Mouse (Mus musculus) megakaryocyte, embryonic 14.5 days (primary cell): ENCODE measurements around the gene Mgat4c. TPM values are rescaled to one million over a fixed set of nuclear protein-coding genes. Genes with fewer than 3 reads are reported as not detected.

Experiments
- H3K27me3 ChIP-seq: replicated peaks from 2 replicates; pipeline ENCODE3; 2012; ENCODE audit warnings: inconsistent platforms
- H3K36me3 ChIP-seq: replicated peaks from 2 replicates; pipeline ENCODE3; 2012; ENCODE audit warnings: low read length, inconsistent platforms, mixed read lengths
- H3K4me1 ChIP-seq: 2 replicates; pipeline ENCODE4 v1.6.1; 2012; ENCODE audit warnings: inconsistent platforms
- H3K4me3 ChIP-seq: replicated peaks from 2 replicates; pipeline ENCODE3; 2012; ENCODE audit warnings: moderate library complexity, mild to moderate bottlenecking, inconsistent platforms
- H3K9me3 ChIP-seq: 2 replicates; pipeline ENCODE4 v1.6.1; 2012; ENCODE audit warnings: inconsistent platforms
- FLI1 ChIP-seq: IDR thresholded peaks from 2 replicates; pipeline ENCODE4 v1.6.1; 2012; ENCODE audit warnings: low read length, inconsistent platforms, mixed read lengths
- GATA1 ChIP-seq: IDR thresholded peaks from 3 replicates; pipeline ENCODE4 v1.6.1; 2012; ENCODE audit warnings: mixed read lengths, low read length, inconsistent platforms, borderline replicate concordance
- polyA plus RNA-seq: library from polyadenylated mRNA; stranded (reverse); fragments of >175 nt; gene quantifications from 2 replicates; pipeline ENCODE4 v1.2.3, GENCODE M21; 2012; ENCODE audit warnings: low replicate concordance; ENCODE audit not compliant: insufficient read depth

Mgat4c gene
- polyA plus RNA-seq, 1 experiment: not detected

- Histone ChIP-seq H3K4me1 (no peaks in the 10 kb centered on the region), H3K4me3 (no peak overlapping the region), H3K27me3 (no peaks in the 10 kb centered on the region), H3K36me3 (no peaks in the 10 kb centered on the region), H3K9me3 (no peaks in the 10 kb centered on the region)
- TF ChIP-seq FLI1: no peak
- no peak for TF ChIP-seq GATA1
Observed at GRCm38 (mm10) chr10:101816902-101817301, 135.6 kb downstream of the Mgat4c start.

GRCm38 (mm10) chr10:101827944-101828343, 146.7 kb downstream of the Mgat4c start:
- TF ChIP-seq GATA1 (no peak), FLI1 (no peak)
- Histone ChIP-seq H3K4me1 (no peaks in the 10 kb centered on the region), H3K36me3 (no peaks in the 10 kb centered on the region), H3K27me3 (no peaks in the 10 kb centered on the region), H3K9me3 (no peaks in the 10 kb centered on the region), H3K4me3 (no peak overlapping the region)

DNA sequence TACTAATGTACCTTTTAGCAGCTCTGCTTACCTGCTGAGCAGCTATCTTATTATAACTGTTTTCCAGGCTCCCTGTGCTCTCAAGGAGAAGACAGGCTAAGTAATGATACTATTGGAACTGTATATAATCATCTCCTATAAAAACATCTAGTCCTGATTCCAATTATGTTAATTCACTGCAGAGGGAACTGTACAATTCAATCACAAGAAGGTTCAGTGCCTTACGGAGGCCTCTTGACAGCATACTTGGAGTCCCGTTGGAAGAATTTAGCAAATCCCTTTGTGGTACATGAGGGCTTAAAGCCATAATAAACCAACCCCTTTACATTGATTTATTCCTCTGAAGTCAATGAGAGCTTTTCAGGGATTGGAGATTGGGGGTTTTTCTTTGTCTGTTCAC, 174.8 kb downstream of the Mgat4c start:
- TF ChIP-seq GATA1 (no peak), FLI1 (no peak)
- Histone ChIP-seq H3K4me3 (no peak overlapping the region), H3K27me3 (no peaks in the 10 kb centered on the region), H3K36me3 (no peaks in the 10 kb centered on the region), H3K9me3 (0 out of 2 replicates have a peak, but pooled peaks cover 3% of the 10 kb centered on the region), H3K4me1 (no peaks in the 10 kb centered on the region)

DNA sequence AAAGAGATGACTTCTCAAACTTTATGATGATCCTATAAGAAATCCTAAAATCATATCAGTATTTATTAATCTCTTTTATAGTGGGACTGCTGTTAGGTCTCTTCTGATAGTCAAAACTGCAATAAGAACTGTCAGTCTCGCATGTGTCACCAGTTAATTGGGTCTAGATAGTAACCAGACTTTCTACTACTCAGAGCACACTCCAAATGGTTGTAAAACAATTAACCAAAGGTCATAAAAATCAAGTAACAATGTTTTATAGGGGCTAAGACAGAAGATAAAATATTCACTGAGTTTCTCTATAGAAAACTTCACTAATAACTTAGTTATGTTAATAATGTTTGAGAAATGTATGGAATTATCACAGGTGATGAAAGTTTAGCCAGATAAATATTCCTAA, 208.6 kb downstream of the Mgat4c start:
- no peaks in the 10 kb centered on the region for H3K27me3 ChIP-seq
- no peaks in the 10 kb centered on the region; the same call in 1 of the 2 replicates for H3K9me3 ChIP-seq
- no peak overlapping the region for H3K4me3 ChIP-seq
- no peaks in the 10 kb centered on the region for H3K36me3 ChIP-seq
- no peaks in the 10 kb centered on the region for H3K4me1 ChIP-seq
- no peak for TF ChIP-seq FLI1
- TF ChIP-seq GATA1: no peak

DNA sequence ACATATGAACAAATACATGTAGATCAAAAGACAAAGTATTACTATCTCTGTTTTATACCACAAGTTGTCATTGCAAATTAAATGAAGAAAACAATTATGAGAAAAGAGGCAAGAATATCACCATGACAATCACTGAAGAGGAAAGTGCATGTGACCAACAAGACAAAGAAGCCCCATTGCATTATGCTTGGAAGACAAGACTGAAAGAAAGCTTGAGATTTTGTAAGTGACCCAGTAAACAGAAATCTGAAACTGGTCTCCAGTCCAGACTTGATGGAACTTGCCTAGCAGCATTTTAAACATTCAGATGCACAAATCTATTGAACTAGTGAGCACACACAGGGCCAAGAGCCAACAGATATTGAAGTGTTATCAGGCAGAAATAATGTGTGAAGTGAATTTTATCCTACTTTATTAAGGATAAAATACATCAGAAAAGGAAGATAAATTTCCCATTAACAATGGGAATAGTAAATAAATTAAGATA, 236.1 kb downstream of the Mgat4c start:
- TF ChIP-seq FLI1: no peak
- no peak for TF ChIP-seq GATA1
- H3K4me3 ChIP-seq: no peak overlapping the region
- H3K4me1 ChIP-seq: no peaks in the 10 kb centered on the region
- no peaks in the 10 kb centered on the region for H3K36me3 ChIP-seq
- H3K27me3 ChIP-seq: no peaks in the 10 kb centered on the region
- H3K9me3 ChIP-seq: peaks cover 4% of the 10 kb centered on the region; the same call in 1 of the 2 replicates

DNA sequence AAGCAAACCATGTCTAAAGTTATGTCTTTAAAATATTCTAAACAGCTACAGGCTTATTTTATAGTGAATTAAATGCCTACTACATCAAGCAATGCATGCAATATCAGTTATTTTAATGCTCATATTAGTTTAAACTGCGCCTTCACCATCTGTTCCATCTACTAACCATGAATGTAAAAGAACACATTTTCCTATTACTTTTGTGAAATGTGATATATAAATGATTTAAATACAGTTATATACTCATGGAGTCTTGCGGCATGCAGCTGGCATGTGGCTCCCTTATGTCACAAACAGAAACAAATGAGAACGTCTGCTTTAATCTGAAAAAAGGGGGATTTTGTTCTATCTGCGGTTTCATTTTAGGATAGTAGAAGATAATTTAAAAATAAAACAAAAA, 316.3 kb downstream of the Mgat4c start:
- no peak for TF ChIP-seq GATA1
- TF ChIP-seq FLI1: no peak
- no peaks in the 10 kb centered on the region for H3K27me3 ChIP-seq
- H3K4me3 ChIP-seq: no peak overlapping the region
- H3K9me3 ChIP-seq: no peaks in the 10 kb centered on the region
- H3K36me3 ChIP-seq: no peaks in the 10 kb centered on the region
- no peaks in the 10 kb centered on the region for H3K4me1 ChIP-seq

DNA sequence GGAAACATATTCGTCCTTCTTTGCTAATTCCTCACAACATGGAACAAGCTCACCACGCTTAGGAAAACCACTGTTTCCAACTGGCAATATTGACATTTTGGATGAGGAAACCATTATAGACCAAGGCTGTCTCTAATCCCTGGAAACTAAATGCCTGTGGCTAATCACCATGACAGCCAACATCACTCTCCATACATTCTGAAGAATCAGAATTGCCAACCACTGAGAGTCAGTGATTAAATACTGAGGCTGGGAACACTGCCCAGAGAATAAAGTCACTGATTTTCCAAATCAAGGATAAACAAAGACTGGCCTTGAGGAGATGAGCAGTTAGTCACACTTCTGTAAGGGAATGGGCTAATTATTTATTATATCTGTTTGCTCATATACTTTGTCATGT, 361.2 kb downstream of the Mgat4c start:
- Histone ChIP-seq H3K27me3 (no peaks in the 10 kb centered on the region), H3K36me3 (no peaks in the 10 kb centered on the region)
- TF ChIP-seq FLI1 (no peak), GATA1 (no peak)

DNA sequence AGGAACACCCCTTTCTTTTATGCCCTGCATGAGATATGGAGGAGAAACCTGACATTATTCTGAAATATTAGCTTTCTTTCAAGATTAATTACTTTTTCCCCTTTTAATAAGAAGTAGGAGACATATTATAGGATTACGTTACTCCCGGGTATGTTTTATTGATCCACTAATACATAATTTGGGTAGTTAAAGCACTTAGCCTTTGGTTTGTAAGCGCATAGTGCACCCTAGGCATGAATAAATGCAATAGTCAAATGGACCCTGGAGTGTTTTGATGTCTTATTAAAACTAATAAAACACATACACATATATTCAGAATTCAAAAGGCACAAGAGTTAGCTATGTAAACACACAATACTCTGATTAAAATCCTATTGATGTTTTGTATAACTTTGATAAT, 374.9 kb downstream of the Mgat4c start:
- TF ChIP-seq FLI1 (no peak), GATA1 (no peak)
- Histone ChIP-seq H3K4me1 (no peaks in the 10 kb centered on the region), H3K27me3 (no peaks in the 10 kb centered on the region), H3K4me3 (no peak overlapping the region), H3K9me3 (no peaks in the 10 kb centered on the region), H3K36me3 (no peaks in the 10 kb centered on the region)

More for the DNA sequence above, 361.2 kb downstream of the Mgat4c start:
- H3K9me3 ChIP-seq: no peaks in the 10 kb centered on the region
- no peak overlapping the region for H3K4me3 ChIP-seq
- no peaks in the 10 kb centered on the region for H3K4me1 ChIP-seq

DNA sequence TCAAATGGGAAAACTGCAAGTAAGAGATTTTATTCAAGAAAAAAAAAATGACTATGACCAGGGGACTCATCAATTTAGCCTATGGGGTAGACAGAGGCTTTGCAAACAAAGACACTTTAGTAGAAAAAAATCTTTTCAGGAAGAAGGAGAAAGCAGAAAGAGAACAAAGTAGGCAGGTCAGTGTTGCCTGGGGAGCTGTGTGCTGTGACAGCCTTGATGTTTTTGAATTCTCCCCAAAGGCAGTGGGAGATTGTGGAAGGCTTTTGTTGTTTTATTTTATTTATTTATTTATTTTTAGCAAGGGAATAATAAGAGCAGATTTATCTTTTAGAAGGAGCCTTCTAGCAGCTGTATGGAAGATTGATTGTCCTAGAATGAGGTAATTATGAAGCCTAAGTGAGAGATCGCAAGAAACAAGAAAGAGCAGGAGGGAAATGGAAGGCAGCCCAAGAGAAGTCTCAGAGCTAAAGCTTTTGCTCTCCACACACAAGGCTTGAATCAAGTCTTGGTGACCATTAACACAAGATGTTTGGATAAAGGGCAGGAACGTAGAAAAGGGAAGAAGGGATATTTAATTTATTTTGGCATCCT, 375.8 kb downstream of the Mgat4c start:
- Histone ChIP-seq H3K4me1 (no peaks in the 10 kb centered on the region), H3K9me3 (no peaks in the 10 kb centered on the region), H3K4me3 (no peak overlapping the region), H3K27me3 (no peaks in the 10 kb centered on the region), H3K36me3 (no peaks in the 10 kb centered on the region)
- TF ChIP-seq GATA1: no peak
- TF ChIP-seq FLI1: no peak

GRCm38 (mm10) chr10:102074541-102075398, 393.5 kb downstream of the Mgat4c start:
- H3K4me3 ChIP-seq: no peak overlapping the region
- H3K27me3 ChIP-seq: no peaks in the 10 kb centered on the region
- no peaks in the 10 kb centered on the region for H3K4me1 ChIP-seq
- H3K9me3 ChIP-seq: no peaks in the 10 kb centered on the region
- H3K36me3 ChIP-seq: no peaks in the 10 kb centered on the region
- TF ChIP-seq GATA1 (no peak), FLI1 (no peak)
